Mouse (Mus musculus) heart, adult 8-10 months (tissue): ENCODE measurements around the gene Lrrc55. TPM values are rescaled to one million over a fixed set of nuclear protein-coding genes. Genes with fewer than 3 reads are reported as not detected.
A peak's percentile ranks its signal among the peaks of the same experiment; 100 is the strongest.

Experiments
- DNase-seq: peaks from one replicate; pipeline ENCODE4 v3.0.0; 2022; ENCODE audit warnings: low spot score
- total RNA-seq, 4 experiments: library from RNA; stranded (reverse); gene quantifications; 2 replicates each; pipeline ENCODE4 v1.2.4; 2022

The Lrrc55 gene
- total RNA-seq, 4 experiments from 2014 or later, result 0.84 to 2.4 (median 2.0) TPM

- DNase-seq, result peak; percentile 31
Observed at GRCm38 (mm10) chr2:85132204-85132603, 64.8 kb downstream of the Lrrc55 start.

GRCm38 (mm10) chr2:85131724-85132123 is 65.3 kb downstream of the Lrrc55 start:
- DNase-seq, result peak; percentile 51

- no peak for DNase-seq
Observed at GRCm38 (mm10) chr2:85131226-85131625, 65.8 kb downstream of the Lrrc55 start.

GRCm38 (mm10) chr2:85129496-85129971 is 67.5 kb downstream of the Lrrc55 start:
- peak; percentile 80 for DNase-seq

- peak; percentile 77 for DNase-seq
Observed at GRCm38 (mm10) chr2:85123869-85124535, 73.0 kb downstream of the Lrrc55 start.

- peak; percentile 64 for DNase-seq
Observed at GRCm38 (mm10) chr2:85123187-85123868, 73.7 kb downstream of the Lrrc55 start.

Other genes starting within 250 kb of the Lrrc55 start
- gene Prg2, start 216.7 kb downstream of the Lrrc55 start, total RNA-seq, result not detected
- gene Prg3, start 209.0 kb downstream of the Lrrc55 start, total RNA-seq, result not detected
- gene Ssrp1, start 160.0 kb downstream of the Lrrc55 start, total RNA-seq, result 10 to 100 TPM; 35.3 to 42.5 (median 38.4) TPM
- gene P2rx3, start 159.7 kb downstream of the Lrrc55 start, total RNA-seq, result under 1 TPM; 0.22 to 0.83 (median 0.62) TPM
- 10 to 100 TPM; 40.7 to 60.5 (median 54.9) TPM for gene Tnks1bp1, start 149.2 kb downstream of the Lrrc55 start, total RNA-seq
- gene Aplnr, start 61.0 kb downstream of the Lrrc55 start, total RNA-seq, result 10 to 100 TPM; 10.3 to 26.7 (median 25.4) TPM
- not detected for gene Olfr987, start 142.1 kb upstream of the Lrrc55 start, total RNA-seq
- not detected for gene Olfr988, start 166.0 kb upstream of the Lrrc55 start, total RNA-seq
- not detected for gene Olfr992, start 212.3 kb upstream of the Lrrc55 start, total RNA-seq
- not detected for gene Olfr993, start 217.7 kb upstream of the Lrrc55 start, total RNA-seq
- not detected for gene Olfr994, start 239.3 kb upstream of the Lrrc55 start, total RNA-seq
- gene Olfr995, start 246.4 kb upstream of the Lrrc55 start, total RNA-seq, result not detected